Mouse (Mus musculus) lung, adult 18-20 months (tissue): ENCODE data around the gene Nmur2.

Source experiments
- DNase-seq, 2 experiments: peaks; one replicate each; pipeline ENCODE4 v3.0.0; 2022; ENCODE audit warnings: mixed read lengths in 2 of 2

The Nmur2 gene

GRCm38 (mm10) chr11:56040917-56041316, at the start of gene Nmur2:
Gene Nmur2 (minus strand): TSS chr11:56041010.
- DNase-seq, result no peak

- DNase-seq, result no peak
Observed at GRCm38 (mm10) chr11:56089127-56089689, 48.4 kb upstream of the Nmur2 start.

- no peak for DNase-seq
Observed at GRCm38 (mm10) chr11:56072131-56072530, 31.3 kb upstream of the Nmur2 start.

GRCm38 (mm10) chr11:56069658-56070057, 28.8 kb upstream of the Nmur2 start:
- no peak for DNase-seq

- no peak for DNase-seq
Observed at GRCm38 (mm10) chr11:56065147-56065546, 24.3 kb upstream of the Nmur2 start.

- DNase-seq, result no peak
Observed at GRCm38 (mm10) chr11:56064575-56064974, 23.8 kb upstream of the Nmur2 start.

- no peak for DNase-seq
Observed at GRCm38 (mm10) chr11:56059236-56059635, 18.4 kb upstream of the Nmur2 start.

GRCm38 (mm10) chr11:56054439-56054838, 13.6 kb upstream of the Nmur2 start:
- no peak for DNase-seq

GRCm38 (mm10) chr11:56026854-56027253, 14.0 kb downstream of the Nmur2 start:
- DNase-seq, result no peak

GRCm38 (mm10) chr11:56025746-56026570, 14.9 kb downstream of the Nmur2 start:
- peak; percentile 7 to 37 for DNase-seq

GRCm38 (mm10) chr11:56013510-56014057, 27.2 kb downstream of the Nmur2 start:
- DNase-seq, result no peak

- no peak for DNase-seq
Observed at GRCm38 (mm10) chr11:56012396-56012795, 28.4 kb downstream of the Nmur2 start.

GRCm38 (mm10) chr11:56008277-56008676, 32.5 kb downstream of the Nmur2 start:
- no peak for DNase-seq

GRCm38 (mm10) chr11:55992799-55993198, 48.0 kb downstream of the Nmur2 start:
- no peak for DNase-seq

GRCm38 (mm10) chr11:55992148-55992547, 48.7 kb downstream of the Nmur2 start:
- DNase-seq, result no peak

- DNase-seq, result no peak
Observed at GRCm38 (mm10) chr11:55991505-55992066, 49.2 kb downstream of the Nmur2 start.

GRCm38 (mm10) chr11:55984643-55985042, 56.2 kb downstream of the Nmur2 start:
- DNase-seq, result no peak

GRCm38 (mm10) chr11:55981656-55982055, 59.2 kb downstream of the Nmur2 start:
- DNase-seq, result no peak

GRCm38 (mm10) chr11:55978146-55978545, 62.7 kb downstream of the Nmur2 start:
- DNase-seq, result no peak
